Mouse (Mus musculus) adrenal gland (tissue): ENCODE data around the gene Agbl3.

Experiments
- intact Hi-C: fragments of 180-260 bp; cut with DNase I; formaldehyde crosslinking; loops from one replicate; pipeline ENCODE4 v1.15.1; 2025

The Agbl3 gene

DNA sequence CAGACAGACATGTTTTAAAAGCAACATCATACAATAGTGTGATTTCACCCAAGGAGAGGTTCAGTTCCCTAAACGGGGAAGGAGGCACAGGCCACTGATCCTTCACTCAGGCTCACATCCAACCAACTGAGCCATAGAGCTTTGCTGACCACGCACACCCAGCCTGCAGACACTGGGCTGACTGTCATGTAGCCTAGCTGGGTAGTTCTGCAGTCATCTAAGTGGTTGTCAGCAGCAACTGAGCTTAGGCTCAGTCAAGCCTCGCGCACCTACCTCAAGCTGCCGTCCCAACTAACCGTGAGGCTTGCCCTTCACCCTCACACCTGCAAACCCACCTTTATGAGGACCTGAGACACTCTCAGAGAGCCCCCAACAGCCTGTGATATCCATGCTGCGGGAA lies 91.7 kb downstream of the Agbl3 start:
- intact Hi-C loops, result no loop called here

DNA sequence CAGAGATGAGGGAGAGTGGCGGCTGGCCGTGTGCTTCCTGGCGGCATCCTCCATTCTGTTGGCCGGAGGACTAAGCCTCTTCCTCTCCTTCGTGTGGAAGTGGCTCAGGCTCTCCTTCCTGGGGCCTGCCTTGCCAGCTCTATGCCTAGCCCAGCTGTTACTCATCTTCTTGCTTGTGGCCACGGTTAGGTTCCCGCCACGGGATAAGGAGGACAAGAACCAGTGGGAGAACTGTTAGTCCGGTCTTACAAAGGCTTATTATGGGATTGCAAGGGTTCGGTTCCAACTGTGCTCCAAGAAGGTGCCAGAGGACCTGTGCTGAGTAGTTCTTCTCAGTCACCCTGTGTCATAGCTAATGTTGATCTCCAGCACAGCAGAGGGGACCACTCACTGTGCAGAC lies 92.6 kb downstream of the Agbl3 start:
- intact Hi-C loops, result no loop called here

DNA sequence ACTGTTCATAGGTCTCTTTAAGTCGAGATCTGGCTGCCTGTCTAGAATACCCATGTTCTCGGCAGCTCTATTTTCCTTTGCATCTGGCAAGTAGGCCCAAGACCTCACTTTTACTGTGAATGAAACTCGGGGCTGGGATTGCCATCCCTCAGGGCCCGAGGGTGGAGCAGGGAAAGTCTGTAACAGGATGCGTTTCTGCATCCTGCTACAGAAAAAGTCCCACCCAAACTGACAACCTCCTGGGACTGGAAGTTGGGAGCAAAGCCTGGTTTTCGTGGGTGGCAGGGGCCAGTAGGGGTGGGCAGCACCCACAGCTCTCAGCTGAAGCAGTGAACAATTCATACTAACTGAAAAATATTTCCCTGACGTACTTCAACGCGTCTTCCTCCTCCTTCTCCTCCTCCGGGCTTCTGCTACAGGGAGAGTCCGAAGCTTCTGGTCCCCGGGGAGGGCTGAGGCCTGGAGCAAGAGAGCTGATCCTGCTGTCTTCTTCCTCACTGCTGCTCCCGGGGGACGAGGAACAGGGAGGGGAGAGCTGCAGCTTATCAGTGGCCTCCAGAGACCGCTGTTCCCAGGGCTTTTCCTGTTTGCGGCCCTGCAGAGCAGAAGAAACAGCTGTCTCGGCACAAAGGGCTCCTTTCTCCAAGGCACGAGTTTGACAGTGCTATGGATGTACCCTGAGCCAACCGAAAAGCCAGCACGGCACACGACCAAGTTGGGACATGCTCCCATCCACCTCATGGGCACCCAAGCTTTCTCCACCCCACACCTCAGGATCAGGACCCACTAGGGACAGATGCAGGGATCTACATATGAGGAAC lies 94.1 kb downstream of the Agbl3 start:
- intact Hi-C loops, result no loop called here

DNA sequence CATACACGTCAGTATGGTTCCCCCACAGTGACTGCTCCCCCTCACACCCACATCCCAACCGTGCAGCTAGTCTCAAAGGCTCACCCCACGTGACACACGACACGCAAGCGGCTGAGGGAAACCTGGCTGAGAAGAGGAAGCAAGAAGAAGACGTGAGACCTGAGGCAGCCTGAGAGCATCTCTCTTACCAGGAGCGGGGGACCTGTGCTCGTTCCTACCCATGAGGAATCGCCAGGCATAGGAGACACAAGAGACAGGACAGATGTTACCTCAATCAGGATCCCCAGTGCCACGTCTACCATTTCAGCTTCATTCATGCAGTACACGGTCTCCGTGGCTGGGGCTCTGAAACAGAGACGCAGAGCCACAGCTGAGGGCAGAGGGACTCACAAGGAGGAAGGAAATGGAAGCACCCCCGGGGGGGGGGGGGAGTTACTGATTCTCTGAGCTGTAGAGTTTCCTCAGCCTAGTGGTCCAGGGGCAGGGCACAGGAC lies 95.1 kb downstream of the Agbl3 start:
- intact Hi-C loops, result loop anchor here (5.0 kb wide), 1 partner anchor 93 kb away; the partner anchor contains the start of gene Agbl3

DNA sequence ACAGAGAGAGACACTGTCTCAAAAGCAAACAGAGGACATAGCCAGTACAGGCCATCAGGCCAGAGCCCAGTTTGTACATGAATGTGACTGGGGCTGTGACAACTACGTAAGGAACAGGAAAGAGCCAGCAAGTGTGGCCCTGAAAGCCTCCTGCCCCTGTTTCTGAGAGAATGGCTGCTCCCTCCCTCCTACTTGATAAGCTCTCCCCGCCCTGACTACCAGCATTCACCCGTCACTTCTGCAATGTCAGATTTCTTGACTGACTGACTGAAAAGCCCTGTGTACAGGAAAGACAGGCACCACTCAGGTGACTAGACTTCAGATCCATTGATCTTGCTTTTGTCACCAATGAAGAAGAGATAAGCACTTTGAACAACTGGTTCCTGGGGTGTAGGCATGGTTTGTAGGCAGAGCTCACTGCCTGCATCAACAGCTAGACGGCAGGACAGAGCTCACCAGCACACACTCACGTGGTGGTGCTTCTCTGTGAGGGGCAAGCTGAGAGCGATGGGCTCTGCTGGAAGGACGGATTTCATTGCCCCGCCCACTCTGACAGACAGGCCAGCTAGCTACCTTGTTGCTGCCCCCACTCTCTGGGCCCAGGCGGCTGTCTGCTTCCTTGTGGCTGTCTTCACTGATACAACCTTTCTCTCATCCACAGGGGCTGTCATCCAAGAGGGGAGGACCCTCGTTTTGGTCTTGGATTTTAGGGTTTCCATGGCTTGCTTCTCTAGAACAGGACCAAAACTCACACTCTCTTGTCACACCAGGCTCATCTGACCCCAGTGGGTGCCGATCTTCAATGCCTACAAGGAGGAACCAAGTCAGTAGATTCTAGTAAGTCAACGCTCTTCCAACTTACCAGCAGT lies 96.0 kb downstream of the Agbl3 start:
- intact Hi-C loops, result loop anchor here (5.0 kb wide), 1 partner anchor 94 kb away; the partner anchor contains the start of gene Agbl3

DNA sequence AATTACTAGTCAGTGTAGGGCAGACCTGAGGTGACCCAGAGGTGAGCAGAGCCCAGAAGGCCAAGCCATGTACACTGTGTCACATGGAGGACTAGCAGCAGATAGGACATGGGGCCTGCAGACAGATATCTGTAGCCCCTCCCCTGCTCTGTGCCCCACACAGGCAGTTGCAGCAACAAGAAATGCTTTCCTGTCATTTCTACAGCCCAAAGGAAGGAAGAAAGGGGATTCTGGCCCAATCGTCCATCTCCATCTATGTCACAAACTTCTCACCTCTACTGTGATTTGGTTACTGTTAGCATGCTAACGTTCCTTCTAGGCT lies 96.6 kb downstream of the Agbl3 start:
- intact Hi-C loops, result loop anchor here (5.0 kb wide), 1 partner anchor 94 kb away; the partner anchor contains the start of gene Agbl3

DNA sequence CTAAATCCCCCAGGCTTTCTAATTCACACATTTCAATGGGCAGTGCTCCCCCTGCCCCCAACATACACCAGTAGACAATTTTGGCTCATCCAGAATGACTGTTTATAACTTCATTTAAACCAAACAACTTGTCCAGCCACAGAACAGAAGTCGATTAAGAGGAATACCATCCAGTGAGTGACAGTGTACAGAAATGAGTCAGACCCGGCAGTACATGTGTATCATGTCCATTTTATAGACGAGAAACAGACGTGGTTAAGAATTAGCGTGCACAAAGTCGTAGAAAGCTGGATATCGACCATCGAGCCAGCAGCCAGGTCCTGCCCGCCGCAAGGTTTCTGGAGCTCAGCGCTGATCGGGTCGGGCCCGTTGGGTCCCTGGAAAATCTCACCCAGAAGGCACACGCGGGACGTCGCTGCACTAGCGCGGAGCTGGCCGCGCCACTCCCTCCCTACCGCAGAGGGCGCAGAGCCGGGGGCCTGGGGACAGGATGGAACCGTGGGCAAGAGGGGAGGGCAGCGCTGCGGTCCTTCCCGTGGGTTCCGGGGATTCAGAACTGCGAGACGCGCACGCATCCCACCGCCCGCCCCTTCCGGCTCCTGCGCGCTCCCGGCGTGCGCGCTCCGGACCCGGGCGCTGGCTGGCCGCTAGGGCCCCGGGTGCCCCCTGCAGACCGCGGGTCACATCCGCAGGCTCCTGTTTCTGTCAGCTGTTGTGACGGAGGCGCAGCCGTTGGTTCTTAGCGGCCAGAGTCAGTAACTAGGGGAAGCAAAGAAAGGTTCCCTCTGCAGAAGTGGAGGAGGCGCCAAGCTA lies 97.5 kb downstream of the Agbl3 start, which contains the start of gene Cyren:
TSS of gene Cyren (minus strand) at position 552 of the 813 bp plus-strand sequence.
- intact Hi-C loops, result loop anchor here (5.0 kb wide), 1 partner anchor 95 kb away; the partner anchor contains the start of gene Agbl3

DNA sequence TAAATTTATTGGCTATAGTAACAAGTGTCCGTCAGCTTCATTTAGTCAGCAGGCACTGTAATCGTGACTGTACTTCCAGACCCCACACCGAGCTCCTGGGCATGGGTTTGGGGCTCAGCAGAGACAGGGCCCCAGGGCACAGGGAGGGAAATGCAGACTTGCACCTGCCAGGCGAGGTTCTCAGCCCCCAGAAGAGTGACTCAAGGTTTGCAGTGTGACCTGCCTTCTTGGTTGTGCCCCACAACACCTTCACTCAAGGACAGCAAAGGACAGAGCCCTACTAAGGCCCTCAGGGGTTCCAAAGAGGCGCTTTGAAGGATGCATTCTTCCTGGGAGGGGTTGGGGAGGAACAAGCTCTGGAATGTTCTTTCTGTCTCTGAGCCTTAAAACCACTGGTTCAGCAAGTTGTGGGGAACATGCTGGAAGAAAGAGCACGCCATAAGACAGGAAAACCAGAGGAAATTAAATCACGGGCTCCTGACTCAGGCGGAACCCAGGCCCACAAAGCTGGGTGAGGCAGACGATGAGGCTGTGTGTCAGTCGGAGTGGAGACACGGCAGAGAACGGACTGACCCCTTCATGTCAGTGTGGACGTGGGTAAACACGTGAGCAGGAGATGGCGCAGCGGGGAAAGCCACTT lies 99.0 kb downstream of the Agbl3 start:
- intact Hi-C loops, result loop anchor here (5.0 kb wide), 1 partner anchor 97 kb away; the partner anchor contains the start of gene Agbl3

DNA sequence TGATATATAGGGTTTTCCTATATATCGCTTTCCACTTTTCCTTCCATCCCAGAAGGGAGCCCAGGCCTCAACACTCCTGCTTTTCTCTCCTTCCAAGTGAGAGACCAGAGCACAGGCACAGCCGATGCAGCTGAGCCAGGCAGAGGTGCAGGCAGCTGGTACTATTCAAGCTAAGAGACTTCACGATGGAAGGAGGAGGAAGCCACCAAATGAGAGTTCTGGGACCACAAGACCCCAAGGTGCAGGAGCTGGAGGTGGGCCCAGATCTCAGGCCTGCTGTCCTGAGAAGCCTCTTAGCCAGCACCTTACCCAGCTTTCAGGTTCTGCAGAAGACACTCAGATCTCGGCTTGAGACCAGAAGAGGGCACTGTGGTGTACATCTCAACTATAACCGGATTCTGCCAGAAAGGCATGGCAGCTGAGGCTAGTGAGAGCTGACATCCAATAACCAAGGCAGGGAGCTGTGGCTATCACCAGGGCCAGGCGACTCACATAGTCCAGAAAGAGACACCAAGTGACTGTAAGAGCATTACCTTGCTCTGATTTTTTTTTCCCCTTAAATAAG lies 99.8 kb downstream of the Agbl3 start:
- intact Hi-C loops, result loop anchor here (5.0 kb wide), 1 partner anchor 98 kb away; the partner anchor contains the start of gene Agbl3

DNA sequence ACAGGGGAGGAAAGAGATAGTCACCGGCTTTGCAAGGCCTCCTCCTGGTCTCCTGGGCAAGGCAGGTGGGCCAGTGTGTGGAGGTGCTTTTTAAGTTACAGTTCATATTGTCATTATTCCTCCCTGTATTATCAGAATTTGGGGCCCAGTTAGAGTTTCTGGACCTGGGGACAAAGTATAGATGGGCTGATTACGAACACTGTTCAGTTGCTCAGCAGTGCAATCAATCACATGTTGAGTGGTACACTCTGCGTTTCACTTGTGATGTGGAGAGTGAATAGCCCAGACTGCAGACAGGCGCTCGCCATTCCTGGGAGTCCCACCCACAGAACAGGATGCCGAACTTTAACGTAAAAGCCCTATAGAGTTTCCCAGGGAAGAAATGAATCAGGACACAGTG lies 104.5 kb downstream of the Agbl3 start:
- intact Hi-C loops, result loop anchor here (5.0 kb wide), 1 partner anchor 38 kb away; the partner anchor contains the start of gene Stra8

DNA sequence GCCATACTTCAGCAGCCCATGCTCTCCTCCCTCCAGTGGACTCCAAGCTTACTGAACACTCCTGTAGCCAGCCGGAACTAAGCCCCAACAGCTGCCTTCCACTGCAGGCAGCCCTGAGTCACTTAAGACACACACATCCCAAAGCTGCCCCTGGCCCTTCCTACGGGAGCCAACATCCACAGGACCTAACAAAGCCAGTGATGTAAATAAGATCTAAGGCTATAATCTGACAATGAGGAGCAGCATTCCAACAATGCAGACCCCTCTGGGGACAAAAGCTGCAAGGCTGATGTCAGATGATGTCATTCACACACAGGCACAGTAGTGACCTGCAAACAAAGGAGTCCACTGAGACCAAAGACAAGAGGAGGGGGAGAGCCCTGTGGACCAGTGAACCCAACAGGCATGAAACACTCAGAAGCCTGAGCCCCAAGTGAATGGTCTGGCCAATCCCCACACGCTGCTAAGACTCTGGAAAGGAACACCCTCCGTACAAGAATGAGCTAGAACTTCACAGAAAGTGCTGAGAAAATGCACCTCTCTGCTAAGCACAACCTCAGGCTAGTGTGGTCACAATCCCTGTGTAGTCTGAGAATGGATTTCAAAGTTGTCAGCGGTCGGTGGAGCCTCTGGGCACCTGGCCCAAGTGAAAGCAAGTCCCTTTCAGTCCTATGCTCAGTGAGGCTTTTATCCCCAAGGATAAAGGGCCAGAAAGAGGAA lies 107.1 kb downstream of the Agbl3 start:
- intact Hi-C loops, result loop anchor here (5.0 kb wide), 1 partner anchor 35 kb away; the partner anchor contains the start of gene Stra8

DNA sequence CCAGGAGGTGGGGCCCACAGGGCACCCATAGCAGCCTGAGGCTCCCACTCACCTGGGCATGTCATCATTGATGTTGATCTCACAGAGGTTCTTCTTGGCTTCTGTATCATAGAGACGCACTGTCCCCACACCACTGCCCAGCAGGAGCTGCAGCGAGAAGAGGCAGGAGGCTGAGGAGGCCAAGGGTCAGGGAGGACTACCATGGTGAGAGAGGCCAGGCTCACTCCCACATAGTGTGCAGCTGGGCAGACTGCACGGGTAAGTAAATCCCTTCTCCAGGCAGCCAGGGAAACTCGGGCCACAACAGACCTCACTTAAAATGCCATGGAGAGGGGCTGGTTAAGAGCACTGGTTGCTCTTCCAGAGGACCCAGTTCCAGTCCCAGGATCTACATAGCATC lies 109.0 kb downstream of the Agbl3 start:
- intact Hi-C loops, result loop anchor here (5.0 kb wide), 1 partner anchor 33 kb away; the partner anchor contains the start of gene Stra8

DNA sequence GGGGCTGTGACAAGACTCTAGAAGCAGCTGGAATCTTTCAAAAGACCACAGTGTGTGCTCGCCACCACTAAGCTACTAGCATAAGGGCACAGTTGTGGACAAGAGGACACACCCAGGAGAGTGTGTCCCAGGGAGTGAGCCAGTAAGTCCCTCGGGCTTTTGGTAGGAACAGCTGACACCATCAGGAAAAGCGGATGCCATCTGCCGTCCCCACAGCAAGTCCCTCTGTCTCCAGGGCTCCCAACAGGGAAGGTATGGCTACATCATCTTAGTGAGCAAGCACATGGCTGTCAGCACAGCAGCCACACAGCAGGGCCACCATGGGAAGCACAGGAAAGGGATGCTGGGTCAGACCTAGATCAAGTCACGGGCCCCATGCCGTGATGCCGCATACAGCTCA lies 115.3 kb downstream of the Agbl3 start:
- intact Hi-C loops, result no loop called here

DNA sequence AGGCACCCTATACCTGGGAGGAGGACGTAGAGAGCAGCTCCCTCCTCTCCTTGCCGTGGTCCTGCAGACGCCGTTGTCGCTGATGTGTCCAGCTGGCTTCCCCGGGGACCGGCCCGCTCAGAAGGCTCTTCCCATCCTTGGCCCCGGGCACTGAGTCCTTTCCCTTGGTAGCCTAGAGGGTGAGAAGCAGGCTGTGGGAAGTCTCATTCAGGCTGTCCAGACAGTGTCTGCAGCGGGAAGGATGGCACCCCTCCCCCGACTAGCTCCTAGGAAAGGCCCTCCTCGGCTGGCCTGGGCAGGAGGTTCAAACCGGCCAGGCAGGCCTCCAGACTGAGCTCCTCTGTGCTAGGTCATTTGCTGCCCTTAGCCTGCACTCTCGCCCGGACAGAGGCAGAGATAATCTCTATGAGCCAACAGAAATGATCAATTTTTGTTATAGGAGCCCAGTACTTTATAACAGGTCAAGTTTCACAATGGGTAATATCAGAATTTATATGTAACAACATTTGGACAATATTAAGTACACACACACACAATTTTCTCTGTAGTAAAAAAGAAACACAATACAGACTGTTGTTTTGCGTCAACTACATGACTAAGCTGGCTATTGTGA lies 116.0 kb downstream of the Agbl3 start:
- intact Hi-C loops, result no loop called here

DNA sequence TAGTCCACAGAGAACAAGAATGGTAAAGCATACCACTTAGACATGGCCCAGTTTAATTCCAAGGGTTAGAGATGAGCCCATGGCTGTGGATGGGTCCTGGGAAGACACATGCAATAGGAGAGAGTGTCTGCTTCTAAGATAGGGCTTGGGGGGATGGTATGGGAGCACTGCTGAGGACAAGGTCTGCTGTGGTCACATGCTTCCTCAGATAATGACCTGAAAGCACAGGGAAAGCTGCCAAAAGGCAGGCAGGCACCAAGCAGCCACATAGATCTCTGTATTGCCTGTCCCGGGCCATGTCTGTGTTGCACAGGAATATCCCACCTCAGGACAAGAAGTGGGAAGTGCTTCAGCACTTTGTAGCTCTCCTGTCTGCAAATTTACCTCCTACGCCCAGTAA lies 118.9 kb downstream of the Agbl3 start:
- intact Hi-C loops, result no loop called here

DNA sequence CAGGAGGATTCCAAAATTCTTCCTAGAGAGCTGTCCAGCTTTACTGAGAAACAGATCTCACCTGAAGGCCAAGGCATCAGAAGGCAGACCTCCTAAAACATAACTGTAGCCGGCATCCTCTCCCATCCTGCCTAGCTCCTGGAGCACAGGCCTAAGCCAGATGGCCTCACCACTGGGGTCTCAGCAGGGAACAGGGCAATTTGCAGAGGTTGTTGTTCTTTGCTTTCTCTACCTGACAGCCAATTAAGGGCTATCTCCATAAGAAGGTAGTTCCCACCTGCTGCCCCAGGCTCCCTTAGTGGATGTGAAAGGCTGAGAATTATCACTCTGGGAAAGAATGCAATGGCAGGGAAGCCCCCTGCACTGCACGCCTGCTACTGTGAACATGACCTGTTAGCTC lies 120.8 kb downstream of the Agbl3 start:
- intact Hi-C loops, result no loop called here

DNA sequence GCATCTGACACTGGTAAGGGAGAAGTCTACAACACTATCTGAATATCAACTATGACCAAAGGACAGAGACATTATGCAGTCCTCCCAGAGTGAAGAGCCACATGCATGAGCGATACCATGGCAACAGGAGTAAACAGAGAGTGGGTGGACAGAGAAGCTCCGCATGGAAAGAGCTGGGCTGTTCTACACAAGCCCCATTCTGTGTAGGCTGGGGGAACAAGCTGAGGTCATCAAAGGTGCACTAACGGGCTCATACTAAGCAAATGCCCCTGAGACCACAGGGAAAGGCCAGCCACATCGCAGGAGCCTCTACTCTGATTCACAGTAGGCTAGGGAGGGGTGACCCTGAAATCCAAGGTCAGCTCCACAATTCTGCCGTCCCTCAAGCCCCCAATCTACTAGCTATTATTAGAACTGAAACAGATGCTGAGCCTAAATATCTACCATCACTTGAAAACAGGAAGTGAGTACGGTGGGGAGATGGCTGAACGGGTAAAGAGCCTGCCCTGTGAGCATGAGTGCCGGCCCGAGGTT lies 121.7 kb downstream of the Agbl3 start:
- intact Hi-C loops, result no loop called here

DNA sequence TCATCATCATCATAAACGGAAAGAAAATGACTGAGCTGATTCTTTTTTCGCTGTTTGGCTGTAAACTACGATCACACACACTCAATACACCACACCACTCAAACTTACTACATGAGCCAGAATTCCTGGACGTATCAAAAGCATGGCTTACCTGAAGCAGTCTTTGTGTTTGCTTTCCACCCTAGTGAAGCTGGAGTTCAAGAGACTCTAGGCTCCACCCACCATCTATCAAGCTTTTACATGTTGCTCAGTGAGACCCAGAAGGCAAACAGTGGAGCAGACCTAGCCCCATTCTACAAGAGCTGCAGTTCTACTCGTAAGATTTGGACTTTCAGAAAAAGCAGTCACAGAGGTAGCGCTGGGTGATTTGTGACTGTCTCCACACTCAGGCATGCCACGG lies 122.3 kb downstream of the Agbl3 start:
- intact Hi-C loops, result no loop called here

DNA sequence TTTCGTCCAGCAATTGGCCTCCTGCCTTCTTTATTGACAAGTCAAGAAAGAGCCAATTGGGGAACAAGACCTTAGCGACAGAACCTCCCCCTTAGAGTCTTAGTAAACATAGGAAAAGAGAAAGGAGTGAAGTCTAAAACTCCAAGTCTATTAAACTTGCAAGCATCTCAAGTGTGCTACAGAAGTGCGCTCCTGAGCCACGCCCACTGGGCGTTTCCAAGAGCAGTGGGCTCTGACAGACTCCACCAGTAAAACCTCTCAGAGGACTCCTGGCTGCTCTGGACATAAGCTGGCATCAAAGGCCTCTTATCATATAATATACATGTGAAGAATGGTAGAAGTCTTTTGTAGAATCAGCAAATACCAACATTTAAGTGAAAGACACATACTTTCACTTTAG lies 123.2 kb downstream of the Agbl3 start:
- intact Hi-C loops, result no loop called here
